Comparison of ENCODE assay signal across 9 mouse cellular contexts in genomic region chr17:31060588-31061345, GRCm38 (mm10). TPM values are rescaled to one million over a fixed set of nuclear protein-coding genes. Genes with fewer than 3 reads are reported as not detected.
A peak's percentile ranks its signal among the peaks of the same experiment; 100 is the strongest.
DNase-seq lines count a peak whose midpoint lies in the region; ATAC-seq and TF ChIP-seq lines count a peak whose summit lies in the region.
"Had no signal": no experiment of that assay in that cellular context is flagged by ENCODE, and none has a peak within 500 bp of the region (broad histone marks: within the 10 kb centered on the region; RNA-seq: fewer than 3 reads in every experiment).

No protein-coding gene starts in this region.

- H3K36me3 ChIP-seq in hindbrain, embryonic 15.5 days = peaks cover 6% of the 10 kb centered on the region
- H3K36me3 ChIP-seq in liver, postnatal 0 days (replicated peaks; ENCODE audit: insufficient read depth, low read length) = peaks cover 8% of the 10 kb centered on the region; the same call in 1 of the 2 replicates
- H3K36me3 ChIP-seq: G1E had no signal

- peak overlapping the region; percentile 1; the same call in 1 of the 2 replicates for H3K4me2 ChIP-seq in hindbrain, embryonic 15.5 days
- peak overlapping the region; percentile 90 for H3K4me2 ChIP-seq in liver, postnatal 0 days (ENCODE audit: low read depth, low read length)

- peak overlapping the region; percentile 16; the same call in 1 of the 2 replicates for H3K4me3 ChIP-seq in brown adipose tissue, adult 24 weeks (ENCODE audit: insufficient read depth, low read depth, low read length)
- no peak overlapping the region for H3K4me3 ChIP-seq in hindbrain, embryonic 15.5 days
- 0 out of 2 replicates have a peak overlapping the region, but pooled peaks have one; percentile 2 for H3K4me3 ChIP-seq in liver, postnatal 0 days (ENCODE audit: low read depth, low read length)

- ATAC-seq in frontal cortex, adult (ENCODE audit: low TSS enrichment) = peak; percentile 28; the same call in 1 of the 2 replicates
- ATAC-seq in hindbrain, embryonic 15.5 days (ENCODE audit: low FRiP score, low read depth) = no peak
- peak; percentile 28 for ATAC-seq in liver, postnatal 0 days
- ATAC-seq in erythroid progenitor cell, adult 5-6 weeks (replicated peaks; ENCODE audit: low FRiP score, poor library complexity, severe bottlenecking) = no peak

- peaks cover 18% of the 10 kb centered on the region for H3K4me1 ChIP-seq in brown adipose tissue, adult 24 weeks (ENCODE audit: control insufficient read depth, insufficient read depth, insufficient read length, low read length)
- H3K4me1 ChIP-seq in hindbrain, embryonic 15.5 days (replicated peaks) = peaks cover 44% of the 10 kb centered on the region
- peaks cover 49% of the 10 kb centered on the region for H3K4me1 ChIP-seq in liver, postnatal 0 days (ENCODE audit: insufficient read depth)

- WGBS in hindbrain, embryonic 15.5 days = 65% methylated on average over 13 of the region's 13 CpGs
- WGBS in liver, postnatal 0 days (ENCODE audit: insufficient replicate concordance) = 21% methylated on average over 13 of the region's 13 CpGs

- peak; percentile 45; the same call in 1 of the 2 replicates for TF ChIP-seq EP300 in liver, postnatal 0 days (IDR thresholded peaks at IDR 0.05; ENCODE audit: low read depth)

- H3K27me3 ChIP-seq in hindbrain, embryonic 15.5 days = no peaks in the 10 kb centered on the region
- H3K27me3 ChIP-seq in liver, postnatal 0 days (ENCODE audit: insufficient read depth, low read length) = peaks cover 9% of the 10 kb centered on the region; the same call in 1 of the 2 replicates

- H3K27ac ChIP-seq in brown adipose tissue, adult 24 weeks (replicated peaks; ENCODE audit: low read depth, low read length) = peak overlapping the region; percentile 89
- no peak overlapping the region; the same call in 1 of the 2 replicates for H3K27ac ChIP-seq in hindbrain, embryonic 15.5 days (replicated peaks)
- H3K27ac ChIP-seq in liver, postnatal 0 days (ENCODE audit: low read depth) = peak overlapping the region; percentile 66

- no peak overlapping the region for H3K9ac ChIP-seq in hindbrain, embryonic 15.5 days
- no peak overlapping the region for H3K9ac ChIP-seq in liver, postnatal 0 days (replicated peaks)

- DNase-seq in frontal cortex, postnatal 14 days (ENCODE audit: low spot score in 2 of 2) = no peak
- DNase-seq in liver, postnatal 0 days = no peak
- peak; percentile 74 for DNase-seq in retina, embryonic 14.5 days (ENCODE audit: low spot score)
- no peak for DNase-seq in right cerebral cortex, postnatal 10 days (ENCODE audit: low spot score in 2 of 2)

- no peak for TF ChIP-seq CTCF in liver, postnatal 0 days (IDR thresholded peaks at IDR 0.05; ENCODE audit: low read depth)

- no peaks in the 10 kb centered on the region for H3K9me3 ChIP-seq in hindbrain, embryonic 15.5 days
- no peaks in the 10 kb centered on the region for H3K9me3 ChIP-seq in liver, postnatal 0 days (ENCODE audit: low read length)

RNA-seq across cellular contexts. Expression of gene Abcg1, which starts 3.3 kb away (rescaled TPM):
- 2.3 and 5.0 TPM in 2 replicates for polyA plus RNA-seq in brown adipose tissue, adult 24 weeks (2012; ENCODE audit: insufficient read depth, insufficient read length, missing spikeins)
- polyA plus RNA-seq in hindbrain, embryonic 15.5 days (2015; fragmentation: Nextera tagmentation; extraction: Ambion mirVana) = 19.9 TPM in 2 replicates
- 8.9 and 9.4 TPM in 2 replicates for polyA plus RNA-seq in liver, postnatal 0 days (2015; fragmentation: Nextera tagmentation; extraction: Ambion mirVana)
- total RNA-seq in erythroid progenitor cell, adult 5-6 weeks (2015; ENCODE audit: low replicate concordance) = 6.5 and 6.7 TPM in 2 replicates
- 3.6 and 9.9 TPM in 2 replicates for total RNA-seq in erythroid progenitor cell, adult 5-6 weeks (2017; ENCODE audit: low replicate concordance)
- polyA plus RNA-seq: G1E had no signal

Comparison
In these comparisons a context has a peak if more than half of its experiments do, and no peak if none do; other contexts are left out.
1. ATAC-seq: peak in frontal cortex, adult (single experiment) and liver, postnatal 0 days (single experiment); none in hindbrain, embryonic 15.5 days (single experiment) and erythroid progenitor cell, adult 5-6 weeks (single experiment).